Mouse (Mus musculus) duodenum, adult 2 months (tissue): Measurements from ENCODE around the gene Uts2. TPM values are rescaled to one million over a fixed set of nuclear protein-coding genes. Genes with fewer than 3 reads are reported as not detected.

Experiments
- polyA plus RNA-seq: library from polyadenylated mRNA; depleted of rRNA; stranded (reverse); fragments of >200 nt; gene quantifications from 2 replicates; pipeline ENCODE4 v1.2.3, GENCODE M21; 2012; ENCODE audit warnings: low replicate concordance; rRNA removed

The Uts2 gene
- polyA plus RNA-seq = not detected in 2 replicates

GRCm38 (mm10) chr4:150996797-150997196 is at the start of gene Uts2:
Uts2 (plus strand) TSS chr4:150997097.

GRCm38 (mm10) chr4:151044037-151044943 is 47.4 kb downstream of the Uts2 start, which contains the start of gene Per3:
Per3 (minus strand) TSS chr4:151044665.

Other genes starting within 250 kb of the Uts2 start
- 8.0 and 17.8 TPM in 2 replicates for gene Errfi1, start 143.2 kb upstream of the Uts2 start, polyA plus RNA-seq
- gene Park7, start 82.7 kb upstream of the Uts2 start, polyA plus RNA-seq = 50.9 and 57.2 TPM in 2 replicates
- gene Tnfrsf9, start 82.5 kb upstream of the Uts2 start, polyA plus RNA-seq = 0.09 and 0.43 TPM in 2 replicates
- gene Per3, start 47.6 kb downstream of the Uts2 start, polyA plus RNA-seq = 2.1 and 2.7 TPM in 2 replicates
- 18.1 and 22.1 TPM in 2 replicates for gene Vamp3, start 60.9 kb downstream of the Uts2 start, polyA plus RNA-seq
- not detected in 2 replicates for gene Gm13090, start 92.5 kb downstream of the Uts2 start, polyA plus RNA-seq